Mouse (Mus musculus): Measurements from ENCODE around the gene Rpp25l.
"Not testable (repeated sequence)": the region's sequence is repeated elsewhere in the genome, so short reads cannot be mapped to it uniquely, and the experiment has no call there.

Gene Rpp25l

GRCm38 (mm10) chr4:41737602-41738255 is 24.4 kb upstream of the Rpp25l start:
- DNase-seq (ENCODE audit: low spot score in 2 of 2), result peak in 1 of 2 experiments; percentile 83

GRCm38 (mm10) chr4:41731052-41731765 is 17.9 kb upstream of the Rpp25l start, which contains the start of gene Arid3c:
Gene Arid3c (minus strand): TSS chr4:41731142.
- DNase-seq (ENCODE audit: low spot score in 2 of 2), result no peak

- DNase-seq (ENCODE audit: low spot score in 2 of 2), result no peak
Observed at GRCm38 (mm10) chr4:41726826-41727621, 13.7 kb upstream of the Rpp25l start.

GRCm38 (mm10) chr4:41722918-41723351 is 9.6 kb upstream of the Rpp25l start, which contains the start of gene Dctn3:
Gene Dctn3 (minus strand): TSS chr4:41723170.
- peak; percentile 95 to 96 for DNase-seq (ENCODE audit: low spot score in 2 of 2)

- DNase-seq (ENCODE audit: low spot score in 2 of 2), result no peak
Observed at GRCm38 (mm10) chr4:41716834-41717233, 3.5 kb upstream of the Rpp25l start.

GRCm38 (mm10) chr4:41715596-41715995 is 2.3 kb upstream of the Rpp25l start:
- peak in 1 of 2 experiments; percentile 73 for DNase-seq (ENCODE audit: low spot score in 2 of 2)

GRCm38 (mm10) chr4:41715082-41715481 is 1.7 kb upstream of the Rpp25l start:
- DNase-seq (ENCODE audit: low spot score in 2 of 2), result no peak

- DNase-seq (ENCODE audit: low spot score in 2 of 2), result peak in 1 of 2 experiments; percentile 83
Observed at GRCm38 (mm10) chr4:41714276-41714675, 942 bp upstream of the Rpp25l start.

- no peak for DNase-seq (ENCODE audit: low spot score in 2 of 2)
Observed at GRCm38 (mm10) chr4:41712421-41713196, 725 bp downstream of the Rpp25l start.

- DNase-seq (ENCODE audit: low spot score in 2 of 2), result no peak
Observed at GRCm38 (mm10) chr4:41711705-41712375, 1.5 kb downstream of the Rpp25l start.

GRCm38 (mm10) chr4:41710229-41710628 is 3.1 kb downstream of the Rpp25l start:
- no peak for DNase-seq (ENCODE audit: low spot score in 2 of 2)

GRCm38 (mm10) chr4:41708192-41708745 is 5.1 kb downstream of the Rpp25l start:
- DNase-seq (ENCODE audit: low spot score in 2 of 2), result peak in 1 of 2 experiments; percentile 63

GRCm38 (mm10) chr4:41707011-41707535 is 6.3 kb downstream of the Rpp25l start:
- peak; percentile 74 to 87 for DNase-seq (ENCODE audit: low spot score in 2 of 2)

- DNase-seq (ENCODE audit: low spot score in 2 of 2), result no peak
Observed at GRCm38 (mm10) chr4:41705922-41706754, 7.2 kb downstream of the Rpp25l start.

- DNase-seq (ENCODE audit: low spot score in 2 of 2), result no peak
Observed at GRCm38 (mm10) chr4:41704651-41705050, 8.7 kb downstream of the Rpp25l start.

GRCm38 (mm10) chr4:41702226-41702625 is 11.1 kb downstream of the Rpp25l start:
- not testable (repeated sequence) for DNase-seq (ENCODE audit: low spot score in 2 of 2)

GRCm38 (mm10) chr4:41700224-41700623 is 13.1 kb downstream of the Rpp25l start:
- DNase-seq (ENCODE audit: low spot score in 2 of 2), result not testable (repeated sequence)

GRCm38 (mm10) chr4:41699783-41700182 is 13.6 kb downstream of the Rpp25l start, which contains the start of gene Il11ra1:
Gene Il11ra1 (plus strand): TSS chr4:41699989.
- not testable (repeated sequence) for DNase-seq (ENCODE audit: low spot score in 2 of 2)

GRCm38 (mm10) chr4:41698421-41699016 is 14.8 kb downstream of the Rpp25l start:
- DNase-seq (ENCODE audit: low spot score in 2 of 2), result not testable (repeated sequence)
